Mouse (Mus musculus) kidney, adult 2 months (tissue): ENCODE data around the gene Tor1b. TPM values are rescaled to one million over a fixed set of nuclear protein-coding genes. Genes with fewer than 3 reads are reported as not detected.

Experiments used
- DNase-seq: peaks from one replicate; pipeline ENCODE4 v3.0.0; 2021
- H3K27ac ChIP-seq: fragments of 200-500 bp; 2 replicates; pipeline ENCODE4 v1.5.1; 2012; ENCODE audit warnings: low read depth, low read length, control low read depth, inconsistent platforms; ENCODE audit not compliant: insufficient read depth
- H3K27me3 ChIP-seq: fragments of 200-500 bp; replicated peaks from 2 replicates; pipeline ENCODE4 v1.6.1; 2012; ENCODE audit warnings: mild to moderate bottlenecking, moderate library complexity, low read length, inconsistent platforms; ENCODE audit not compliant: control insufficient read depth, insufficient read depth
- H3K36me3 ChIP-seq: fragments of 200-500 bp; 2 replicates; pipeline ENCODE4 v1.6.1; 2012; ENCODE audit warnings: mild to moderate bottlenecking, moderate library complexity, low read length, inconsistent platforms; ENCODE audit not compliant: control insufficient read depth, insufficient read depth
- H3K4me1 ChIP-seq: fragments of 200-500 bp; 2 replicates; pipeline ENCODE4 v1.6.1; 2011; ENCODE audit warnings: low read length; ENCODE audit not compliant: control insufficient read depth, insufficient read depth
- H3K4me3 ChIP-seq: fragments of 200-500 bp; 2 replicates; pipeline ENCODE4 v1.5.1; 2011; ENCODE audit warnings: mild to moderate bottlenecking, low read depth, low read length, control low read depth; ENCODE audit not compliant: insufficient read depth
- CTCF ChIP-seq: fragments of 200-500 bp; conservative IDR thresholded peaks from 2 replicates; pipeline ENCODE4 v1.5.1; 2011; ENCODE audit warnings: low read depth, mild to moderate bottlenecking, control low read depth, low read length, moderate library complexity, mixed read lengths; ENCODE audit not compliant: insufficient read depth, insufficient read length
- POLR2A ChIP-seq: fragments of 200-500 bp; IDR thresholded peaks from one replicate; pipeline ENCODE4 v1.6.1; 2011; ENCODE audit warnings: low read depth, low read length, control low read depth
- WGBS: fragments of 180-500 bp; shearing (Covaris S2); methylation state at CpG from one replicate; pipeline ENCODE4 v1.1.7; 2018; 5-methylcytosine and 5-hydroxymethylcytosine counted together
- polyA plus RNA-seq: library from polyadenylated mRNA; depleted of rRNA; stranded (reverse); fragments of >200 nt; gene quantifications from 2 replicates; pipeline ENCODE4 v1.2.3, GENCODE M21; 2012; rRNA removed

Tor1b gene
- 22.4 and 22.7 TPM in 2 replicates for polyA plus RNA-seq

DNA sequence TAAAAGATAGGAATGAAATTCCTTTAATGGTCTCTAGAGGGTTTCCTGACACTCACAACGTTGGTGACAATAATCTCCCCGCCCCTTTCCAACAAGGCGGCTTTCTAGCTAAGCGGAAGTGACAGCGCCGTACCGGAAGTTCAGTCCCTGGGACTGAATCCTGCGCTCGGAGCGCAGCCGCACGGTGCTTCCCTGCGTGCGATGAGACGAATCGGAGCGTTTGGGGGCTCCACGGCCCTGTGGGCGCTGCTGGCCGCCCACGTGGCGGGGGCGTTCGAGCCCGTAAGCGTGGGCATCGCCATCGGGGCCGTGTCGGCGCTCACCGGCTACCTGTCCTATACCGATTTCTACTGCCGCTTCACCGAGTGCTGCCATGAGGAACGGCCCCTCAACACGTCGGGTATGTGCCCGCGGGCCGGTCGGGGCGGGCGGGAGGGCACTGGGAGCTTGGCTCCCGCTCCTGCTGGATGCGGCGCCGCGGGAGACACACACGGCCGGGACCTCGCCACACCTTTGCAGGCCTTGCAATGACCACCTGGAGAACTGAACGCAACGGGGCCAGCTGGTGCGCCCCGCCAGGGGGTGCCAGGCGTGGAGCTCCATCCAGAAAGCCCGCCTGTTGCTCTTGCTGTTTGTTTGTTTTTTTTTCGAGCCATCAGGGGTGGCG, at the start of gene Tor1b:
TSS of gene Tor1b (plus strand) at position 136 of the 667 bp plus-strand sequence.
- no peaks in the 10 kb centered on the region for H3K27me3 ChIP-seq
- WGBS: under 1% methylated on average over 60 of the region's 60 CpGs
- DNase-seq: peak; percentile 92
- TF ChIP-seq POLR2A (peak; percentile 96), CTCF (peak; percentile 24; the same call in 1 of the 2 replicates)
- peaks cover 11% of the 10 kb centered on the region for H3K4me1 ChIP-seq
- H3K4me3 ChIP-seq: peak within 1 kb of the TSS; percentile 91
- H3K27ac ChIP-seq: peak within 1 kb of the TSS; percentile 75
- H3K36me3 ChIP-seq: no peaks in the 10 kb centered on the region

- Histone ChIP-seq H3K4me1 (no peaks in the 10 kb centered on the region), H3K4me3 (no peak overlapping the region), H3K27ac (no peak overlapping the region), H3K36me3 (no peaks in the 10 kb centered on the region), H3K27me3 (no peaks in the 10 kb centered on the region)
- 82% methylated on average over 6 of the region's 6 CpGs for WGBS
- DNase-seq: no peak
- TF ChIP-seq CTCF (no peak), POLR2A (no peak)
Measured at GRCm38 (mm10) chr2:30904231-30904630, 48.5 kb upstream of the Tor1b start.

DNA sequence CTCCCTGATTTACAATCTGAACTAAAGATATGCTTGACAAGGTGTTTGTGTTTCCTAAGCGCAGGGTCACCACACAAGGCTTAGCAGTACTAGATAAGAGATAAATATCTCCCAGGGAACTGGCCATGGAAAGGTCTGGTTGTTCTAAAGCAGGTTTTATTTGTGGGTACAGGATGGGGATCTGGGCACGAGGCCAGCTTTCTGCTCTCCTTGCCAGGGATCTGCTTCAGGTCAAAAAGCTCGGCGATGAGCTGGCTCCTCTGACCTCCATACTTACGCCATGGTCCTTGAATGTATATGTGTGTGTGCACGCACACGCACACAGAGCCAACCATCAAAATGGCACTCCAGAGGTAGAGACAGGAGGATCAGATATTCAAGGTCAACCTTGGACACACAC, 47.8 kb upstream of the Tor1b start:
- Histone ChIP-seq H3K4me1 (no peaks in the 10 kb centered on the region), H3K27ac (no peak overlapping the region), H3K36me3 (no peaks in the 10 kb centered on the region), H3K27me3 (no peaks in the 10 kb centered on the region), H3K4me3 (no peak overlapping the region)
- TF ChIP-seq POLR2A (no peak), CTCF (no peak)
- no peak for DNase-seq
- 69% methylated on average over 7 of the region's 7 CpGs for WGBS

- Histone ChIP-seq H3K36me3 (no peaks in the 10 kb centered on the region), H3K4me3 (no peak overlapping the region), H3K27me3 (no peaks in the 10 kb centered on the region), H3K4me1 (no peaks in the 10 kb centered on the region), H3K27ac (no peak overlapping the region)
- TF ChIP-seq CTCF: no peak
- no peak for TF ChIP-seq POLR2A
- DNase-seq: no peak
- WGBS: 95% methylated on average over 8 of the region's 8 CpGs
Measured at GRCm38 (mm10) chr2:30905906-30906305, 46.9 kb upstream of the Tor1b start.

DNA sequence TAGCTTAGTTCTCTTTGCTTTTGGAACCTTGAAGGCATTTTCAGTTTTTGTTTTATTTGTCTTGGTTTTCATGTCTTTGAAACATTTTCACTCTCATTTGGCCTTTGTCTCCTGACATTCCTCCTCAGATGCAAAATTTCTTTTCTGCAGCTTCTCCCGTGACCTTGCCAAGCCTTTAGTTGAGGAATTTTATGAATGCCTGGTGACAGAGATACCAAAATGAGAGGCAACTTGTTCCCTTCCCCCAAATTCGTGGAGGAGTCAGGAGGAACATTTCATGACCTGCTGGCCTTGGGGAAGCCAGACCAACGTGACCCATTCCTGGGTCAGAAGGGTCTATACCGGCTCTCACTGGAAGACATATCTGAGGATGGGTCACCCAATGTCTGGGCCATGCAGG, 46.1 kb upstream of the Tor1b start:
- TF ChIP-seq CTCF (no peak), POLR2A (no peak)
- no peak overlapping the region for H3K27ac ChIP-seq
- DNase-seq: no peak
- no peaks in the 10 kb centered on the region for H3K27me3 ChIP-seq
- H3K36me3 ChIP-seq: no peaks in the 10 kb centered on the region
- no peaks in the 10 kb centered on the region for H3K4me1 ChIP-seq
- WGBS: 68% methylated on average over 4 of the region's 4 CpGs
- H3K4me3 ChIP-seq: no peak overlapping the region

GRCm38 (mm10) chr2:30912291-30912773, 40.4 kb upstream of the Tor1b start:
- 15% methylated on average over 4 of the region's 4 CpGs for WGBS

GRCm38 (mm10) chr2:30913022-30913421, 39.7 kb upstream of the Tor1b start:
- Histone ChIP-seq H3K4me1 (no peaks in the 10 kb centered on the region), H3K27me3 (no peaks in the 10 kb centered on the region), H3K36me3 (no peaks in the 10 kb centered on the region), H3K27ac (no peak overlapping the region; the same call in 1 of the 2 replicates), H3K4me3 (no peak overlapping the region)
- no peak for DNase-seq
- WGBS: 74% methylated on average over 8 of the region's 8 CpGs
- no peak for TF ChIP-seq POLR2A
- no peak for TF ChIP-seq CTCF

More at GRCm38 (mm10) chr2:30912291-30912773, 40.4 kb upstream of the Tor1b start:
- TF ChIP-seq POLR2A (no peak), CTCF (no peak)
- DNase-seq: peak; percentile 88
- peak overlapping the region; percentile 13; the same call in 1 of the 2 replicates for H3K27ac ChIP-seq
- no peaks in the 10 kb centered on the region for H3K27me3 ChIP-seq
- H3K4me1 ChIP-seq: no peaks in the 10 kb centered on the region
- no peaks in the 10 kb centered on the region for H3K36me3 ChIP-seq
- H3K4me3 ChIP-seq: no peak overlapping the region

DNA sequence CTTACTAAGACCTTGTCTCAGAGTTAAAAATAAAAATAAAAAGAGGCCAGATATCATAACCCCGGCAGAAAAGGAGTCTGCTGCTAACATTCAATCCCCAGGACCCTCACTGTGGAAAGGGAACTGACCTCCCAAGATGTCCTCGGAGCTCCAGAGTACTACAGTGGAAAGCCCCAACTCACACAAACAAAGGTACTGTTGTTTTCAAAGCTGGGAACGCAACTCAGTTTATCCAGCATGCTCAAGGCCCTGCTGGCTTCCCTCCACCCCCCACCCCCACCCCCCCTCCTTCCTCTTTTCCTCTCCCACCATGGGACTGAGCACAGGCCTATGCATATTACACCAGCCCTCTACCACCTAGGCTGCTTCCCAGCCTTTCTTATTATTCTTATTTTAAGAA, 37.9 kb upstream of the Tor1b start:
- DNase-seq: no peak
- 81% methylated on average over 3 of the region's 3 CpGs for WGBS
- H3K36me3 ChIP-seq: no peaks in the 10 kb centered on the region
- H3K4me3 ChIP-seq: no peak overlapping the region
- H3K27ac ChIP-seq: no peak overlapping the region
- H3K27me3 ChIP-seq: no peaks in the 10 kb centered on the region
- TF ChIP-seq POLR2A (no peak), CTCF (no peak)
- no peaks in the 10 kb centered on the region for H3K4me1 ChIP-seq
